In genomic region chr4:124241600-124241999, GRCm38 (mm10) we compare ENCODE assay signal across 16 mouse cellular contexts.
DNase-seq lines count a peak whose midpoint lies in the region; ATAC-seq and TF ChIP-seq lines count a peak whose summit lies in the region.
"Had no signal": no experiment of that assay in that cellular context is flagged by ENCODE, and none has a peak within 500 bp of the region (broad histone marks: within the 10 kb centered on the region; RNA-seq: fewer than 3 reads in every experiment).

No protein-coding gene starts in this region.

- H3K4me1 ChIP-seq in forebrain, embryonic 13.5 days: peaks cover 31% of the 10 kb centered on the region
- peaks cover 21% of the 10 kb centered on the region for H3K4me1 ChIP-seq in forebrain, embryonic 15.5 days
- H3K4me1 ChIP-seq in lung, postnatal 0 days (ENCODE audit: insufficient read depth, low read depth, low read length): no peaks in the 10 kb centered on the region
- H3K4me1 ChIP-seq in embryonic facial prominence, embryonic 12.5 days: peaks cover 13% of the 10 kb centered on the region
- H3K4me1 ChIP-seq in midbrain, embryonic 16.5 days (ENCODE audit: control insufficient read depth, insufficient read depth, low read length): peaks cover 24% of the 10 kb centered on the region

- H3K4me2 ChIP-seq in forebrain, embryonic 13.5 days: peak overlapping the region; percentile 4; the same call in 1 of the 2 replicates
- no peak overlapping the region for H3K4me2 ChIP-seq in forebrain, embryonic 15.5 days (replicated peaks)
- no peak overlapping the region for H3K4me2 ChIP-seq in lung, postnatal 0 days (replicated peaks; ENCODE audit: low read depth, low read length)
- peak overlapping the region; percentile 25 for H3K4me2 ChIP-seq in embryonic facial prominence, embryonic 12.5 days (replicated peaks)
- H3K4me2 ChIP-seq in midbrain, embryonic 16.5 days (ENCODE audit: low read length): peak overlapping the region; percentile 26

- peak; percentile 7 for DNase-seq in lung, postnatal 0 days (ENCODE audit: low spot score)
- DNase-seq in lung, postnatal 4 days: no peak
- no peak for DNase-seq in adrenal gland, postnatal 10 days
- DNase-seq in spleen, postnatal 14 days (ENCODE audit: low spot score in 2 of 2): no peak
- DNase-seq: cerebellum, postnatal 14 days; gastrocnemius, postnatal 14 days; kidney, adult 9 months; layer of hippocampus, postnatal 36 days; liver; retina, postnatal 1 day; right cerebral cortex, postnatal 4 days; thymus, adult 2 months had no signal

- no peak for ATAC-seq in forebrain, embryonic 13.5 days
- no peak for ATAC-seq in forebrain, embryonic 15.5 days (replicated peaks)
- ATAC-seq in lung, postnatal 0 days: no peak
- no peak for ATAC-seq in embryonic facial prominence, embryonic 12.5 days (ENCODE audit: insufficient number of reproducible peaks, insufficient read depth, low FRiP score, low TSS enrichment)
- no peak for ATAC-seq in midbrain, embryonic 16.5 days

- no peak for TF ChIP-seq EP300 in lung, postnatal 0 days (IDR thresholded peaks at IDR 0.05)

- H3K36me3 ChIP-seq in forebrain, embryonic 13.5 days (ENCODE audit: poor library complexity, severe bottlenecking): no peaks in the 10 kb centered on the region
- no peaks in the 10 kb centered on the region for H3K36me3 ChIP-seq in forebrain, embryonic 15.5 days
- no peaks in the 10 kb centered on the region for H3K36me3 ChIP-seq in lung, postnatal 0 days (ENCODE audit: insufficient read depth, low read length)
- H3K36me3 ChIP-seq in embryonic facial prominence, embryonic 12.5 days: no peaks in the 10 kb centered on the region
- H3K36me3 ChIP-seq in midbrain, embryonic 16.5 days (ENCODE audit: control insufficient read depth, insufficient read depth, low read length): no peaks in the 10 kb centered on the region

- peaks cover 21% of the 10 kb centered on the region; the same call in 1 of the 2 replicates for H3K27me3 ChIP-seq in forebrain, embryonic 13.5 days
- 0 out of 2 replicates have a peak, but pooled peaks cover 2% of the 10 kb centered on the region for H3K27me3 ChIP-seq in forebrain, embryonic 15.5 days
- no peaks in the 10 kb centered on the region for H3K27me3 ChIP-seq in lung, postnatal 0 days (replicated peaks; ENCODE audit: insufficient read depth, low read length)
- H3K27me3 ChIP-seq in embryonic facial prominence, embryonic 12.5 days: no peaks in the 10 kb centered on the region
- no peaks in the 10 kb centered on the region for H3K27me3 ChIP-seq in midbrain, embryonic 16.5 days (ENCODE audit: control insufficient read depth, insufficient read depth, low read depth, low read length)

- H3K9me3 ChIP-seq in forebrain, embryonic 13.5 days (replicated peaks): no peaks in the 10 kb centered on the region
- no peaks in the 10 kb centered on the region for H3K9me3 ChIP-seq in forebrain, embryonic 15.5 days
- no peaks in the 10 kb centered on the region for H3K9me3 ChIP-seq in lung, postnatal 0 days (ENCODE audit: low read length)
- H3K9me3 ChIP-seq in embryonic facial prominence, embryonic 12.5 days: no peaks in the 10 kb centered on the region
- H3K9me3 ChIP-seq in midbrain, embryonic 16.5 days (replicated peaks; ENCODE audit: control insufficient read depth, low read length, poor library complexity, severe bottlenecking): no peaks in the 10 kb centered on the region

- no peak overlapping the region for H3K27ac ChIP-seq in forebrain, embryonic 13.5 days
- H3K27ac ChIP-seq in forebrain, embryonic 15.5 days (replicated peaks): no peak overlapping the region
- no peak overlapping the region for H3K27ac ChIP-seq in lung, postnatal 0 days (ENCODE audit: low read length)
- H3K27ac ChIP-seq in embryonic facial prominence, embryonic 12.5 days: no peak overlapping the region
- H3K27ac ChIP-seq in midbrain, embryonic 16.5 days (ENCODE audit: low read length): no peak overlapping the region

- no peak for TF ChIP-seq CTCF in lung, postnatal 0 days (IDR thresholded peaks at IDR 0.05)

- WGBS in forebrain, embryonic 13.5 days: 42% methylated on average over 13 of the region's 13 CpGs
- 24% methylated on average over 13 of the region's 13 CpGs for WGBS in forebrain, embryonic 15.5 days
- WGBS in lung, postnatal 0 days: 18% methylated on average over 13 of the region's 13 CpGs
- WGBS in embryonic facial prominence, embryonic 12.5 days: 22% methylated on average over 13 of the region's 13 CpGs
- WGBS in midbrain, embryonic 16.5 days: 23% methylated on average over 13 of the region's 13 CpGs

- H3K9ac ChIP-seq in forebrain, embryonic 13.5 days: no peak overlapping the region
- H3K9ac ChIP-seq in forebrain, embryonic 15.5 days (replicated peaks): no peak overlapping the region
- no peak overlapping the region for H3K9ac ChIP-seq in lung, postnatal 0 days (replicated peaks; ENCODE audit: low read depth)
- H3K9ac ChIP-seq in embryonic facial prominence, embryonic 12.5 days: no peak overlapping the region
- no peak overlapping the region for H3K9ac ChIP-seq in midbrain, embryonic 16.5 days (ENCODE audit: low read depth, low read length)

- H3K4me3 ChIP-seq in forebrain, embryonic 13.5 days: no peak overlapping the region
- H3K4me3 ChIP-seq in forebrain, embryonic 15.5 days: no peak overlapping the region
- no peak overlapping the region for H3K4me3 ChIP-seq in lung, postnatal 0 days (ENCODE audit: low read depth, low read length)
- no peak overlapping the region for H3K4me3 ChIP-seq in embryonic facial prominence, embryonic 12.5 days
- no peak overlapping the region for H3K4me3 ChIP-seq in midbrain, embryonic 16.5 days (ENCODE audit: low read depth, low read length)

Comparison
In these comparisons a context has a peak if more than half of its experiments do, and no peak if none do; other contexts are left out.
1. H3K4me2 ChIP-seq: peak in forebrain, embryonic 13.5 days (single experiment), embryonic facial prominence, embryonic 12.5 days (single experiment) and midbrain, embryonic 16.5 days (single experiment); none in forebrain, embryonic 15.5 days (single experiment) and lung, postnatal 0 days (single experiment).